Mouse (Mus musculus): Measurements from ENCODE around the gene Dpyd.

The Dpyd gene

GRCm38 (mm10) chr3:118852711-118853110 lies 290.8 kb downstream of the Dpyd start:
- no peak for DNase-seq (ENCODE audit: low read depth, low spot score)
- Histone ChIP-seq H3K36me3 (ENCODE audit: control insufficient read depth, insufficient read depth, low read length, poor library complexity, severe bottlenecking) (no peaks in the 10 kb centered on the region), H3K27me3 (ENCODE audit: control insufficient read depth, insufficient read depth, low read length, poor library complexity, severe bottlenecking) (no peaks in the 10 kb centered on the region)

- no peak for DNase-seq (ENCODE audit: low read depth, low spot score)
- H3K27me3 ChIP-seq (ENCODE audit: control insufficient read depth, insufficient read depth, low read length, poor library complexity, severe bottlenecking) = no peaks in the 10 kb centered on the region
- H3K36me3 ChIP-seq (ENCODE audit: control insufficient read depth, insufficient read depth, low read length, poor library complexity, severe bottlenecking) = no peaks in the 10 kb centered on the region
Observed at GRCm38 (mm10) chr3:118855411-118855810, 293.5 kb downstream of the Dpyd start.

- DNase-seq (ENCODE audit: low read depth, low spot score) = no peak
- no peaks in the 10 kb centered on the region for H3K36me3 ChIP-seq (ENCODE audit: control insufficient read depth, insufficient read depth, low read length, poor library complexity, severe bottlenecking)
Observed at GRCm38 (mm10) chr3:118869113-118870107, 307.5 kb downstream of the Dpyd start.

GRCm38 (mm10) chr3:118875871-118876270 lies 313.9 kb downstream of the Dpyd start:
- H3K27me3 ChIP-seq (ENCODE audit: control insufficient read depth, insufficient read depth, low read length, poor library complexity, severe bottlenecking) = no peaks in the 10 kb centered on the region
- DNase-seq (ENCODE audit: low read depth, low spot score) = no peak
- H3K36me3 ChIP-seq (ENCODE audit: control insufficient read depth, insufficient read depth, low read length, poor library complexity, severe bottlenecking) = no peaks in the 10 kb centered on the region

More at GRCm38 (mm10) chr3:118869113-118870107, 307.5 kb downstream of the Dpyd start:
- no peaks in the 10 kb centered on the region for H3K27me3 ChIP-seq (ENCODE audit: control insufficient read depth, insufficient read depth, low read length, poor library complexity, severe bottlenecking)

GRCm38 (mm10) chr3:118899036-118899435 lies 337.1 kb downstream of the Dpyd start:
- Histone ChIP-seq H3K36me3 (ENCODE audit: control insufficient read depth, insufficient read depth, low read length, poor library complexity, severe bottlenecking) (no peaks in the 10 kb centered on the region), H3K27me3 (ENCODE audit: control insufficient read depth, insufficient read depth, low read length, poor library complexity, severe bottlenecking) (no peaks in the 10 kb centered on the region)
- DNase-seq (ENCODE audit: low read depth, low spot score) = no peak

GRCm38 (mm10) chr3:118991312-118991711 lies 429.4 kb downstream of the Dpyd start:
- Histone ChIP-seq H3K27me3 (ENCODE audit: control insufficient read depth, insufficient read depth, low read length, poor library complexity, severe bottlenecking) (no peaks in the 10 kb centered on the region), H3K36me3 (ENCODE audit: control insufficient read depth, insufficient read depth, low read length, poor library complexity, severe bottlenecking) (no peaks in the 10 kb centered on the region)
- DNase-seq (ENCODE audit: low read depth, low spot score) = no peak

GRCm38 (mm10) chr3:118991793-118992192 lies 429.9 kb downstream of the Dpyd start:
- Histone ChIP-seq H3K27me3 (ENCODE audit: control insufficient read depth, insufficient read depth, low read length, poor library complexity, severe bottlenecking) (no peaks in the 10 kb centered on the region), H3K36me3 (ENCODE audit: control insufficient read depth, insufficient read depth, low read length, poor library complexity, severe bottlenecking) (no peaks in the 10 kb centered on the region)
- DNase-seq (ENCODE audit: low read depth, low spot score) = no peak

GRCm38 (mm10) chr3:119021255-119021654 lies 459.3 kb downstream of the Dpyd start:
- no peaks in the 10 kb centered on the region for H3K36me3 ChIP-seq (ENCODE audit: control insufficient read depth, insufficient read depth, low read length, poor library complexity, severe bottlenecking)
- DNase-seq (ENCODE audit: low read depth, low spot score) = no peak

GRCm38 (mm10) chr3:119042611-119043010 lies 480.7 kb downstream of the Dpyd start:
- no peaks in the 10 kb centered on the region for H3K27me3 ChIP-seq (ENCODE audit: control insufficient read depth, insufficient read depth, low read length, poor library complexity, severe bottlenecking)
- DNase-seq (ENCODE audit: low read depth, low spot score) = no peak
- no peaks in the 10 kb centered on the region for H3K36me3 ChIP-seq (ENCODE audit: control insufficient read depth, insufficient read depth, low read length, poor library complexity, severe bottlenecking)

More at GRCm38 (mm10) chr3:119021255-119021654, 459.3 kb downstream of the Dpyd start:
- no peaks in the 10 kb centered on the region for H3K27me3 ChIP-seq (ENCODE audit: control insufficient read depth, insufficient read depth, low read length, poor library complexity, severe bottlenecking)

- Histone ChIP-seq H3K27me3 (ENCODE audit: control insufficient read depth, insufficient read depth, low read length, poor library complexity, severe bottlenecking) (no peaks in the 10 kb centered on the region), H3K36me3 (ENCODE audit: control insufficient read depth, insufficient read depth, low read length, poor library complexity, severe bottlenecking) (no peaks in the 10 kb centered on the region)
- DNase-seq (ENCODE audit: low read depth, low spot score) = no peak
Observed at GRCm38 (mm10) chr3:119056144-119056543, 494.2 kb downstream of the Dpyd start.

- H3K36me3 ChIP-seq (ENCODE audit: control insufficient read depth, insufficient read depth, low read length, poor library complexity, severe bottlenecking) = no peaks in the 10 kb centered on the region
- no peaks in the 10 kb centered on the region for H3K27me3 ChIP-seq (ENCODE audit: control insufficient read depth, insufficient read depth, low read length, poor library complexity, severe bottlenecking)
- DNase-seq (ENCODE audit: low read depth, low spot score) = no peak
Observed at GRCm38 (mm10) chr3:119063214-119063613, 501.3 kb downstream of the Dpyd start.

- Histone ChIP-seq H3K36me3 (ENCODE audit: control insufficient read depth, insufficient read depth, low read length, poor library complexity, severe bottlenecking) (no peaks in the 10 kb centered on the region), H3K27me3 (ENCODE audit: control insufficient read depth, insufficient read depth, low read length, poor library complexity, severe bottlenecking) (no peaks in the 10 kb centered on the region)
- no peak for DNase-seq (ENCODE audit: low read depth, low spot score)
Observed at GRCm38 (mm10) chr3:119063642-119064041, 501.7 kb downstream of the Dpyd start.

GRCm38 (mm10) chr3:119064746-119065145 lies 502.8 kb downstream of the Dpyd start:
- DNase-seq (ENCODE audit: low read depth, low spot score) = no peak
- Histone ChIP-seq H3K36me3 (ENCODE audit: control insufficient read depth, insufficient read depth, low read length, poor library complexity, severe bottlenecking) (no peaks in the 10 kb centered on the region), H3K27me3 (ENCODE audit: control insufficient read depth, insufficient read depth, low read length, poor library complexity, severe bottlenecking) (no peaks in the 10 kb centered on the region)

GRCm38 (mm10) chr3:119067221-119067620 lies 505.3 kb downstream of the Dpyd start:
- H3K36me3 ChIP-seq (ENCODE audit: control insufficient read depth, insufficient read depth, low read length, poor library complexity, severe bottlenecking) = no peaks in the 10 kb centered on the region
- DNase-seq (ENCODE audit: low read depth, low spot score) = no peak
- H3K27me3 ChIP-seq (ENCODE audit: control insufficient read depth, insufficient read depth, low read length, poor library complexity, severe bottlenecking) = no peaks in the 10 kb centered on the region

GRCm38 (mm10) chr3:119086618-119087017 lies 524.7 kb downstream of the Dpyd start:
- H3K27me3 ChIP-seq (ENCODE audit: control insufficient read depth, insufficient read depth, low read length, poor library complexity, severe bottlenecking) = no peaks in the 10 kb centered on the region
- DNase-seq (ENCODE audit: low read depth, low spot score) = no peak

More at GRCm38 (mm10) chr3:119086618-119087017, 524.7 kb downstream of the Dpyd start:
- no peaks in the 10 kb centered on the region for H3K36me3 ChIP-seq (ENCODE audit: control insufficient read depth, insufficient read depth, low read length, poor library complexity, severe bottlenecking)

Measured in splenic B cell, adult 2 months (primary cell).